Mouse (Mus musculus) adrenal gland, postnatal 36 days (tissue): ENCODE results near the gene Kcnip2. TPM values are rescaled to one million over a fixed set of nuclear protein-coding genes. Genes with fewer than 3 reads are reported as not detected.
"Not testable (repeated sequence)": the region's sequence is repeated elsewhere in the genome, so short reads cannot be mapped to it uniquely, and the experiment has no call there.

ENCODE experiments used
- DNase-seq, 2 experiments: peaks; one replicate each; pipeline ENCODE4 v3.0.0; 2021; ENCODE audit warnings: mixed read lengths in 1 of 2
- total RNA-seq, 2 experiments: library from RNA; stranded (reverse); gene quantifications; 2 replicates each; pipeline ENCODE4 v1.2.3; 2021

Kcnip2 gene
- total RNA-seq, 2 experiments from 2014 or later = 0.23 to 0.36 TPM

DNA sequence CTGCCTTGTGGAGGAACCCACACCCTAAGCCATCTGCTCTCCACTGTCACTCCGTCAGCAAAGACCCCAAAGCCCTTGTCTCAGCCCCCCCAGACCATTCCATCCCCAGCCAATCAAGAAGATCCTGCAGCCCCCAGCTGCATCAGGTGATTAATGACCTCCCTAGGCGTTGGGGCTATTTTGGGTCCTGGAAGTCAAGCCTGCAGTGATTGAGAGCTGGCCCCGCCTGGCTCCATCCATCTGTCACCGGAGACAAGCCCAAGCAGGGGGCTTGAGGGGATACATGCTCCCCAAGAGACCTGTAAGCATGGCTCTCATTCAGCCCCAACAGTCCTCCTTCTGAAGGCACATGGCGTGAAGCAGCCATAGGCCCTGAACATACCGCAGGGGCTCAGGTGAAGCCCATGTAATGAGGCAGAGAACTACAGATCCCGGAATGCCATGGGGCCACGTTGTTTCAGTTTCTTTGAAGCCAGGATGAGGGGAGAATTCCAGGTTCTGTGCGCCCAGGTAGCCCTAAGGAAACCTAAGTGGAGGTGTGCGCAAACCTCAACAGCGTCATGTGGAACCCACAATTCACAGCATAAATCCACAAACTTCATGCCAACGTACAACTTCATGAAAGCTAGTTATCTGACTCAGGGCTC lies 4.7 kb downstream of the Kcnip2 start:
- no peak for DNase-seq

DNA sequence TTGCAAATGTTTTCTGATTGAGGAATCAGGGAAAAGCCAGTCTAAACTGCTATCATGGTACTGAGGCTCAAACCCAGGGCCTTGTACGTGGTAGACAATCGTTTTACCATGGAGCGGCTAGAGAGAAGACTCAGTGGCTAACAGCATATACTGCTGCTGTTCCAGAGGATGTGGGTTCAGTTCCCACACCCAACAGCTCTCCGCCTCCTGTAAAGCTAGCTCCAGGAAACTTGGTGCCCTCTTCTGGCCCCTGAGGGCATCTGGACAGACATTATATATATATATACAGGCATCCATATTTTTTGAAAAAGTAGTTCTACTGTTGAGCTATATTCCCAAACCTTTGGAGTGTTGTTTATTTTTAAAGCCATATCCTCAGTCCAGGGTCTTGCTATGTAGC lies 8.1 kb downstream of the Kcnip2 start:
- no peak for DNase-seq

DNA sequence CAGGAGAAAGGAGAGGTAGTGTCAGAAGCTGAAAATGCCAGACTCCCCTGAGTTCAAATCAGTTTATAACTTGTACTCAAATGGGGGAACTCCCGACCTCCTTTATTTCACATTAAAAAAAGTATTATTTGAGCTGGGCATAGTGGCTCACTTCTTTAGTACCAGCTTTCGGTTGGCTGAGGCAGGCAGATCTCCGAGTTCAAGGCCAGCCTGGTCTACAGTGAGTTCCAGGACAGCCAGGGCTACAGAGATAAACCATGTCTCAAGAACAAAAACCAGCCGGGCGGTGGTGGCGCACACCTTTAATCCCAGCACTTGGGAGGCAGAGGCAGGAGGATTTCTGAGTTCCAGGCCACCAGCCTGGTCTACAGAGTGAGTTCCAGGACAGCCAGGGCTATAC lies 10.0 kb downstream of the Kcnip2 start:
- not testable (repeated sequence) for DNase-seq

DNA sequence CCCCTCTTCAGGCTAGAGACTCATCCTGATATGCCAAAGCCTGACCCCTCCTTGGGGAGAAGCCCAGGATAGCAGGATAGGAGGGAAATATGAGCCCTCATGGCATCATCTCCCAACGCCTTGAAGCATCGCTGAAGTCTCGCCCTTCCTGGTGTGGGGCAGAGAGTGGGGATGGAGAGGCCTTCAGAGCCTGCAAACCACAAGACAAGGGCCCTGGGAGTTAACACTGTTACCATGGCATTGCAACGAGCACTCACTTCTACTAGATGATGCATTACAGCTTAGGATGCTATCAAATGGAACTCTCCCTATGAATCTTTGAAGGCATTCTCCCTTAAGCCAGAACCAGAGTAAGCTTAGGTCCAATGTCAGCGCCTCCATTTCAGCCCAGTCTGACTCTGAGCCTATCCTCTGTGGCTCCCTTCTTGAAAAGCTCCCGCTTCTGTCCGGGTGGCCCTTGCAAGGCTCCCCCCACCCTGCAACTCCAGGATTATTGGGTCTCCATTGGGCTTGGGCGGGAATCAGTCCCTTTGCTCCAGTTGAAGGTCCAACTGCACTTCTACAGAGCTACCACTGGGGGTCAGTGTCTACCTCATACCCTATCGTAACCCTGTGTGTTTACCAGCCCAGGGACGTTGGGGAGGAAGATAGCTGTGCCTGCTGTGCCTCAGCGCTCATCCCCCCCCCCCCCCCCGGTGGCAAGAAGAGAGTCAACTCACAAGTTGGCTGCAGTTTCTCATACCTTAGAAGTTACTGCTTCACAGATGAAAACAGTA lies 11.1 kb downstream of the Kcnip2 start:
- DNase-seq = peak; percentile 14 to 44

DNA sequence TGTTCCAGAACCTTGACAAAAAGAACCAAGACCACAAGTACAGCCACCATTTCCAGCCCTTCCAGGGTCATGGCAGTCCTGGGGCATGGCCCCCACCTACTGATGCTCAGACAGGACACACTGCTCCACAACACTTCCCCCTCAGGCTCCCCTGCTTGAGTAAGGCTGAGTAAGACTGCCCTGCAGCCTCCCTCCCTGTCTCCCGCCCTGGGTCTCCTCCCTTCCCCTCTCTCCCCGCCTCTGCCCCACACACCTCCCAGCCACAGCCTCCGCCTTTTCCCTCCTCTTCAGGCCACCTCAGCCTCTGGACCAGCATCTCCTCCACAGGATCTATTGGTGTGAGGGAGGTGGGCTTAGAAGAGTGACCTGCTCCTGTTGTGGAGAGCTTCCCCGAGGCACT lies 12.5 kb downstream of the Kcnip2 start:
- no peak for DNase-seq

DNA sequence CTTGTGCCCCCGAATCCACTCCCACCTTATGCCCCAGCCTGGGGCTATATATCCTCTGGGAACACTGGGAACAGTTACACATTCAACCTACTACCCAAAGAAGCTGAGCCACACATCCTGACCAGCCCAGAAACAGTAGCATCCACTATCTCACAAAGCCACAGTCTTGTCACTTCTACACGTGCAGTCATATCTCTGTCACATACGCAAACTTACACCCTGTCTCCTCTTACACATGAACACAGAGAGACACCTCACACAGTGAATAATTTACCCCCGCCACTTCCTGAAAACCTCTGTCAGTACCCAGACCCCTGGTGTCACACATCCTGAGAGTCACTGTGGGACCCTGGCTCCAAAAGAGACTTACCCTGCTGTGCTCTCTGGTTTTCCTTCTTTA lies 13.2 kb downstream of the Kcnip2 start:
- DNase-seq = no peak

DNA sequence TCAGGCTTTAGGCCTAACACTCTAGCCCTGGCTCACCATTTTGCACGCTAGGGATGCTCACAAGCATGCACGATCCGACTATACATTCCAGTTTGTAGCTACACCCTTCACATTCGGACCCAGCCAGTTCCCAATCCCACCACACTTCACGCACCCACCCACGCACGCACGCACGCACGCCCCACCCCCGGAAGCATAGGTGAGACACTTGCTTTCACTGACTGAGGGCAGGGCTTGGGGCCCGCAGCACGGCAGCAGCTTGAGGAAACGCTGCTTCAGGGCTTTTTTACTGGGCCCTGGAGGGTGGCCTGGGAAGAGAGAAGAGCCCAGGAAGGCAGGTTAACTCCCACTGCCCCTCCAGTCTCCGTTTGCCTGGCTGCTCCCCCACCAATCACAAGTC lies 19.0 kb downstream of the Kcnip2 start:
- DNase-seq = no peak

DNA sequence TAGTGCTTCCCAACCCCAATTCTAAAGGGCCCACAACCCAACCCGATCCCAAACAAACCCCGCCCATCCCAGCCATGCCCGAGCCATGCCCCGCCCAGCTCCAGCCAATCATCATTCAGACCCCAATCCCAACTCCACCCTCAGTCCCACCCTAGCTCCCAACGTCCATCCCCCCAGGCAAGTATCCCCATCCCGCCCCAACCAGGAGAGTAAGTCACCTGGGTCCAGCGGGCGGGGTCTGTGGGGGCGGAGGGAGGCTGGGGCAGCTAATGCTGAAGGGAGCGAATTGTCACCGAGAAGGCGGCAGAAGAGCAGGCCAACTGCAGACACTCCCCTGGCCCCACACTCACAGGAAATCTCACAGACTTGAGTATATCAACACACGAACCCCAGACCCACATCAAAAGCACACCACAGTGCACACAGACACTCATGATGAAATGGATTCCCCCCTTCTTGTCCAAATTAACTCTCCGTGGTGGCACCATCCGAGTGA lies 19.8 kb downstream of the Kcnip2 start:
- DNase-seq = peak in 1 of 2 experiments; percentile 35

DNA sequence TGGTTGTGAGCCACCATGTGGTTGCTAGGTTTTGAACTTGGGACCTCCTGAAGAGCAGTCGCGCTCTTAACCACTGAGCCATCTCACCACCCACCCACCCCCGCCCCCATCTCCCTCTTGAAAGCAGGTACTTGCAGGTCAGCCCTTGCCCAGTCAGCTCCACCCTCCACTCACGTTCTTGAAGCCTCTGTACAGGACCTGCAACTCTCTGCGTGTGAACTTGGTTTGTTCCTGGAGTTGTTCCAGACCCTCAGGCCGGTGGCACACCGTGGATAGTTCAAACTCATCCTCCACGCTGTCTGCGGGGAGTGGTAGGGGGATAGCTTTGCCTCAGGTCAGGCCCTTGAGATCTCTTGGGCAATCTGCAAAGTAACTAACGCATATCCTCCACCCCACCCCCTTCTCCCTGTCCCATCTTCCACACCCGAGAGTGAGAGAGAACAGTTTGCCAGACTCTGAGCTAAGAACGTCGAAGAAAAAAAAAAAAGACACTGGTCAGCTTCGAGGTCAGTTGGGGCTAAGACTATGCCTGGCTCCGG lies 20.4 kb downstream of the Kcnip2 start:
- no peak for DNase-seq

DNA sequence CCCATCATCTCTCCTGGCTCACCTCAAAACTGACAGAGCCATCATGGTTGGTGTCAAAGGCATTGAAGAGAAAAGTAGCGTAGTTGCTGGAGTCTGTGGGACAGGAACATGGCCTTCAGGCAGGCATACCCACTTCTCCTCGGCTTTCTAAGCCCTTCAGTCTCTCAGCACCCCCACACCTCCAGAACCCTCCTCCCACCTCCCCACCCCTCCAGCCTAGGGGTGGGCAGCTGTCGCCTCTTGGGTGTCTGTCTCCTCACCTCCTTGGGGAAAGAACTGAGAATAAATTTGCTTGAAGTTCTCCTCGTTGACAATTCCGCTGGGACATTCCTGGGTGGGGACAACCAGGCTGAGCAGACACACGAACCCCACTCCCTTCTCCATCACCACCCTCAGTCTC lies 21.1 kb downstream of the Kcnip2 start:
- no peak for DNase-seq

DNA sequence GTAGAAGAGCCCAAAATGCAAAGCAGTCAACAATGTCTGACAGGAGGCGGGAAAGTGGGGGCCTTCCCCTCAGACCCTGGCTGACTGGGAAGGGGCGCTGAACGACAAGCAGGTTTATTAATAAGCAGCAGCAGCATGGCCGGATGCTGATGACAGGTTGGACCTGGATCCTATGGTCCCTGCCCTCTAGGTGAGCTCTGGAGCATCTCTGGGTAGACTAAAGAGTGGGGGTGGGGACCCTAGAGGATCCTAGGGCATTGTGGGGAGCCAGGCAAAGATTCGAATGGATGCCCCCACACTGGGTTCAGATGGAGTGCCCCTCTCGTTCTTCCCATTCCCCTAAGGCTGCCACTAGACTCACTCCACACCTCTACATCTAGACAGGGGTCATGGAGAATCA lies 23.5 kb downstream of the Kcnip2 start:
- no peak for DNase-seq

DNA sequence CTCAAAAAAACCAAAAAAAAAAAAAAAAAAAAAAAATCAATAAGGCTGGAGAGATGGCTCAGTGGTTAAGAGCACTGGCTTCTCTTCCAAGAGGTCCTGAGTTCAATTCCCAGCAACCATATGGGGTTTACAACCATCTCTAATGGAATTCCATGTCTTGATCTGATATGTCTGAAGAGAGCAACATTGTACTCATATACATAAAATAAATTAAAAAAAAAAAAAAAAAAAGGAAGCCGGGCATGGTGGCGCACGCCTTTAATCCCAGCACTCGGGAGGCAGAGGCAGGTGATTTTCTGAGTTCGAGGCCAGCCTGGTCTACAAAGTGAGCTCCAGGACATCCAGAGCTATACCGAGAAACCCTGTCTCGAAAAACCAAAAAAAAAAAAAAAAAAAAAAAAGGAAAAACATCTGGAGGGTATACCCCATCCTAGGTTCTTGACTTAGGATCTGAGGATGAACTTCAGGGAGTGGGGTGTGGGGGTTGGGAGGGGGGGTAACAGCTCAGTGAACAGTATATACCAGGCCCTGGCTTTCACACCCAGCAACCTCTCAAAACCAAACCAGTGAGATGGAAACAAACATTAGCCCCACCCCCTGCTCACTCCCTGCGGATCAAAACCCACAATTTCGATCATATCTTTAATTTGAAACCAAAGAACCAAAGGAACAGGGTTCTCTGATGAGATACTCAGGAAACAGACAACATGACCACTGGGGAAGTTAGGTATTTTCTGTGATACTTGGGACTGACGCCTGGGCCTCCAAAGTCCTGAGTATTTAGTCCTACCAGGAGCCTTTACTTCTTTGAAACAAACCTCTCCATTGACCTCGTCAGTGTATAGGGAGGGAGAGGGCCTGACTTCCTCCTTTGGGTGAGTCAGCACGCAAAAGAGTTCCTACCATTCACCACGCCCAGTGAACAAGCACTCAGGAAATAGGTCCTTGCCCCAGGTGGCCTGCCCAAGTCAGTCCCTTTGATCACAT lies 25.7 kb downstream of the Kcnip2 start:
- no peak for DNase-seq

DNA sequence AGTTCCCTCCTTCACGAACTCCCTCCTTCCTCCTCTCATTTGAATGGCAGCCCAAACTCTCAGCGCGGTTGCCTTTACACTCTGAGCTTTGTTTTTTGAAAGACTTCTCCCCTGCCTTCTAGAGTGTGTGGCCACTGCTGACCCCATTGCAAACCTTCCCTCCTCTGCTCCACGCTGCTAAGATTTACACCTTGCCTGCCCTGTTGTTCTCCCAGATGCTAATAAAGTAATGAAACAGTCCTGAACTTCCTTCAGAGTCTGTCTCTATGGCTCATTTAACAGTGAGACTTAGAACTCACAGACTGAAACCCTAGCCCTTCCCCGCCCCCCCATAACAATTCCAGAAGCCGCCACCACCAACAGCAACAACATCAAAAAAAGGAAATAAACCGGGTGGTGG lies 26.5 kb downstream of the Kcnip2 start:
- DNase-seq = no peak

DNA sequence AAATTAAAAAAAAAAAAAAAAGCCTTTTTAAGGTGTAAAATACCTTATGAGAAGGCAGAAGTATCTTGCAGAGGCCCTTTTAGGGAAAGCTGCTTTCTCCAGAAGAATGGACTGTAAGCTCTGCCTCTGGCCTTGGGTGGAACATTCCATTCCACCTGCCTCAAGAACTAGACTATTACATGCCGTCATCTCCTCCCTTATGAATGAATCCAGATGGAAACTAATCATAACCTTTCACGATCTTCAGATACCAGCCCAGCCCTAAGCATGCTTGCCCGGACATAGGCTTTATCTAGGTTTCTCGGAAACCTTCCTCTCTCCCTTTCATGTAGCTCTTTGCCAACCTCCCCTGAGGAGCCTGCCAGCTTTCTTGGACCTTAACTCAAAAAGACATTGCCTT lies 27.5 kb downstream of the Kcnip2 start:
- peak in 1 of 2 experiments; percentile 28 for DNase-seq

DNA sequence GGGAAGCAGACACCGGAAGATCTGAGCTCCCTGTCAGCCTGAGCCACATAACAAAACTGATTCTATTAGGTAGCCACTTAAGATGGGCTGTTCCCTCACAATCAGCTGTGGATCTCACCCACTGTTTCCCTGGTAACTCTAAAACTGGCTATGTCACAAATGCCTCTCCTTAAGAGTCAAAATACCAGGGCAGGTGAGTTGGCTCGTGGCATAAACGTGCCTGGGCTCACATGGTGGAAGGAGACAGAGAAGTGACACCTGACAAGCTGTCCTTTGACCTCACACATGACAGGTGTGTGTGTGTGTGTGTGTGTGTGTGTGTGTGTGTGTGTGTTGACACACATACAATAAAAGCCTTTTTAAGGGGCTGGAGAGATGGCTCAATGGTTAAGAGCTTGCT lies 28.4 kb downstream of the Kcnip2 start:
- no peak for DNase-seq

DNA sequence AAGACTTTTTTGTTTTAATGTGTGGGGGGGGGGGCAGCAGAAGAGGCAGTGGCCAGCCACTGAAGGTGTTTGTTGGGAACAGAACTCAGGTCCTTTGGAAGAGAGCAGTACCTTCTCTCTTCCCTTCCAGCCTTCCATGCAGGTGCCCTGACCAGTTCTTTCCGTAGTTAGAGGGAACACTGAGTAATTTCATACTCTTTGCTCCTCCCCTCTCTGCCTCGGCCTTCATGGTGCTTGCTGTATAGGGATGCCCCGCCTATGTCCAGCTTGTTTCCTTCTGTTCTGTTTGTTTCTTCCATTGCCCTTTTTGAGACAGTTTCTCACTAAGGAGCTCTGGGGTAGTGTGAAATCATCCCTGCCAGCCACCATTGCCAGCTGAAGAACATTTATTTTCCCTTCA lies 30.4 kb downstream of the Kcnip2 start:
- no peak for DNase-seq

DNA sequence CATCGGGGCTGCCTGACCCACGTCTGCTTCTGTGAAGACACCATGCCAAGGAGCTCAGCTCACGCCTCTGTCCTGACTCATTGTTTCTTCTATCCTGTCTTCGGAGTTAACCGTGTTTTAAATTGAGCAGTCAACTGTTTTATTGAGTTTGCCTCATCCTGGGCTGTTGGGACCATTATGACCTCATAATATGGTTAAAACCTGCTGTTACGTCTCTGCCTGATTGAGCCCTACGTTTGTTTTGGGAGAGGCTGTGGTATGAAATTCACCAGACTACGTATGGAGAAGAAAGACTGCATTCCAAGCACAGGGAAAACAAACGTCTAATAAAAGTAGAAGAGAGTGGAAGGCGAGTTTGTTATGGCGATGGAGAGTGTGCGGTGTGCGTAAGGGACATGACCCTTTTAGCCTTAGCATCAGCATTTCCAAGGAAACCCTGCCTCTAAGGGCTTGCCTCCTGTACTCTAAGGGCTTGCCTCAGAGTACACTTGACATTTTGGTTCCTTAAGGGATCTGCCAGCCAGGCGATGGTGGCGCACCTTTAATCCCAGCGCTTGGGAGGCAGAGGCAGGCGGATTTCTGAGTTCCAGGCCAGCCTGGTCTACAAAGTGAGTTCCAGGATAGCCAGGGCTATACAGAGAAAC lies 31.8 kb downstream of the Kcnip2 start:
- no peak for DNase-seq

DNA sequence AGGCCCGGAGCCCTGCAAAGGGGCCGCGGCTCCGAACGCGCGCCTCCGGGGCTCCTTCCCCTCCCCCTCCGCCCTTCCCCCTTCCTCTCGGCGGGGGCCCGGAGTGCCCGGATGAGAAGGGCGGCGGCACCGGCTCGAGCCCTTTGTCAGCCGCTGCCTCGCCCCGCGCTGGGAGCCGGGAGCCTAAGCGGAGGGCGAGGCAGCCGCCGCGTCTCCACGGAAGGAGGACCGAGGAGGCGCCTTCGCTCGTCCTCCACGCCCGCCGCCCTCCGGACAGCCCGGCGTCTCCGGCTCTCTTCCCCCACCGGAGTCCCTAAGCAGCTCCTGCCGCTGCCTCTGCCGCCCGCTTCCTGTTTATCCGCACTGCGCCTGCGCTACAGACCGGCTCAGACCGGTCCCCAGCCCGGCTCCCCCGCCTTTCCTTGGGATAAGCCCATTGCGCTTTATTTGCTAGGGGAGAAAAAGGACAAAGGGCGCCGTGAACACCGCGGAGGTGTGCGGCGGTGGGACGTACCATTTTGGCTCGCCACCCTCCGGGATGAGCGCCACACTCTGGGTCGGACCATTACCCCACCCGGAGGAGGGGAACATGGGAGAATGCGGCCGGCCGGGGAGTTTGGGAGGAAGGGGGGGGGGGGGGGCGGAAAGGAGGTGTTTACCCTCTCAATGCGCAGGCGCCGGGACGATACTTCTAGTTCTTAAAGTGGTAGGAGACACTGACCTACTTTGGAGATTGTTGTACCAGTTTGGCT lies 32.5 kb downstream of the Kcnip2 start, which contains the start of gene Mgea5:
Mgea5 (minus strand) TSS at position 657 of the 752 bp plus-strand sequence.
- DNase-seq = peak; percentile 98

DNA sequence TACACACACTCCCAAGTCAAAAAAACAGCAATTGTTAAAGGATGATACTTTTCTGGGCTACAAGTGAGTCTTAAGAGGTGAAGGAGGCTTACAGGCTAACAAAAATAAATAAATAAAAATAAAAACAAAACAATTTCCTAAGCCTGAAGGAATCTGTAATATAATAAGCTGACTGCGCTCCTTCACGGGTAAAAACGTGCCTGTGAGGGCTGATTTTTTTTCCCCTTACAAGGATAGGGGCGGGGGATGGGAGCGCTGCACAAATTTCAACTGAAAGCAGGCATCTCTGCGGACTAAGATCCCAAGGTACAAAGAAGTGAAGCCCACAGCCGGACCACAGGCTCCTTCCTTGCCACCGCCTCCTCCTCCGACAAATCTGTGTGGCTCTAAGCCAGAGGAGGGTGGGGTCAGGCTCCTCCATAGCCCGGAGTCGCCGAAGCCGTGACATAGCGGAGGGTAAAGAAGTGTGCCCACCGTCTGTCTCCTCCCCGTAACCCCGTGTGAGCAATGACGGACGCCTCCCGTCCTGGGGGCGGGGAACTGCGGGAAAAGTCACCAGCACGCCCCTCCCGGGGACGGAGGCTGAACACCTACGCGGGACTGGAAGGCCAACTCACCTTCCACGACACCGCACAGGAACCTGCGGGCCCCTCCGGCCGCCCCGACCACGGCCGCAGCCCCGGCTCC lies 33.4 kb downstream of the Kcnip2 start:
- DNase-seq = peak; percentile 79 to 87

DNA sequence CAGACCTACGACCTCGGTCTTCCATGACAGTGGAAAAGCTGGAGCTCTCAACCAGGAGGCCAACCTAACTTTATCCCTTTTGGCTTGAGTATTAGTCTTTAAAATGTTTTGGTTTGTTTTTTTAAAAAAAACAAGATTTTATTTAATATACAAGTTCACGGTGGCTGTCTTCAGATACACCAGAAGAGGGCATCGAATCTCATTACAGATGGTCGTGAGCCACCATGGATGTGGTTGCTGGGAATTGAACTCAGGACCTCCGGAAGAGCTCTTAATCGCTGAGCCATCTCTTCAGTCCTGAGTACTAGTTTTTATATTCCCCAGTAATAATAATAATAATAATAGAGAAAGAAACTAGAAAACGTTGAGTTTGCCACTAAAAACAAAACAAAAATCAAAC lies 34.2 kb downstream of the Kcnip2 start:
- no peak for DNase-seq
